Mouse (Mus musculus) liver, embryonic 14 days (tissue): ENCODE data around the gene Tmem151a. TPM values are rescaled to one million over a fixed set of nuclear protein-coding genes. Genes with fewer than 3 reads are reported as not detected.

ENCODE experiments used
- polyA plus RNA-seq: library from polyadenylated mRNA; depleted of rRNA; stranded (reverse); fragments of >200 nt; gene quantifications from 2 replicates; pipeline ENCODE4 v1.2.3, GENCODE M21; 2012; rRNA removed

Tmem151a gene
- 0.13 and 0.29 TPM in 2 replicates for polyA plus RNA-seq

GRCm38 (mm10) chr19:5085145-5085863 is at the start of gene Tmem151a:
Gene Tmem151a (minus strand): TSS chr19:5085531.

GRCm38 (mm10) chr19:5118384-5118698 is 33.0 kb upstream of the Tmem151a start, which contains the start of gene Klc2:
Gene Klc2 (minus strand): TSS chr19:5118560.

GRCm38 (mm10) chr19:5106731-5107191 is 21.4 kb upstream of the Tmem151a start, which contains the start of gene Rab1b:
Gene Rab1b (minus strand): TSS chr19:5107072.

GRCm38 (mm10) chr19:5098363-5099143 is 13.2 kb upstream of the Tmem151a start, which contains the start of gene Cnih2:
Gene Cnih2 (minus strand): TSS chr19:5098521.

GRCm38 (mm10) chr19:5087884-5088728 is 2.8 kb upstream of the Tmem151a start, which contains the start of gene Yif1a:
Gene Yif1a (plus strand): TSS chr19:5088538.

GRCm38 (mm10) chr19:5067867-5068569 is 17.3 kb downstream of the Tmem151a start, which contains the start of gene Cd248:
Gene Cd248 (plus strand): TSS chr19:5068078.

GRCm38 (mm10) chr19:5050047-5050905 is 35.1 kb downstream of the Tmem151a start, which contains the start of gene Rin1:
Gene Rin1 (plus strand): TSS chr19:5050481.

GRCm38 (mm10) chr19:5040862-5041523 is 44.3 kb downstream of the Tmem151a start, which contains the start of gene Brms1:
Gene Brms1 (plus strand): TSS chr19:5041354.

GRCm38 (mm10) chr19:5038709-5039156 is 46.6 kb downstream of the Tmem151a start, which contains the start of the genes B4gat1 and AC124502.3:
Gene B4gat1 (plus strand): TSS chr19:5038826.
Gene AC124502.3 (plus strand): TSS chr19:5038891.

GRCm38 (mm10) chr19:5023621-5024479 is 61.5 kb downstream of the Tmem151a start, which contains the start of gene Slc29a2:
Gene Slc29a2 (plus strand): TSS chr19:5023860.

Other genes with a start within 250 kb of the Tmem151a start
- gene Ccs, start 246.2 kb downstream of the Tmem151a start, polyA plus RNA-seq: 38.2 and 41.7 TPM in 2 replicates
- gene Ccdc87, start 246.2 kb downstream of the Tmem151a start, polyA plus RNA-seq: 0.01 TPM in 1 of 2 replicates, not detected in the other
- 20.1 and 21.8 TPM in 2 replicates for gene Ctsf, start 230.4 kb downstream of the Tmem151a start, polyA plus RNA-seq
- 0.31 and 0.43 TPM in 2 replicates for gene Actn3, start 207.6 kb downstream of the Tmem151a start, polyA plus RNA-seq
- 14.7 and 16.8 TPM in 2 replicates for gene Zdhhc24, start 206.9 kb downstream of the Tmem151a start, polyA plus RNA-seq
- gene Bbs1, start 178.9 kb downstream of the Tmem151a start, polyA plus RNA-seq: 0.98 and 1.1 TPM in 2 replicates
- gene Dpp3, start 157.2 kb downstream of the Tmem151a start, polyA plus RNA-seq: 27.2 and 27.5 TPM in 2 replicates
- gene Peli3, start 142.4 kb downstream of the Tmem151a start, polyA plus RNA-seq: 0.05 and 0.09 TPM in 2 replicates
- 33.6 and 36.8 TPM in 2 replicates for gene Mrpl11, start 123.4 kb downstream of the Tmem151a start, polyA plus RNA-seq
- 0.09 TPM in 2 replicates for gene Npas4, start 95.2 kb downstream of the Tmem151a start, polyA plus RNA-seq
- gene Slc29a2, start 61.7 kb downstream of the Tmem151a start, polyA plus RNA-seq: 2.1 and 2.6 TPM in 2 replicates
- 2.6 and 3.7 TPM in 2 replicates for gene B4gat1, start 46.7 kb downstream of the Tmem151a start, polyA plus RNA-seq
- gene AC124502.3, start 46.6 kb downstream of the Tmem151a start, polyA plus RNA-seq: 0.69 and 1.0 TPM in 2 replicates
- gene Brms1, start 44.2 kb downstream of the Tmem151a start, polyA plus RNA-seq: 19.9 and 20.8 TPM in 2 replicates
- 0.26 and 0.45 TPM in 2 replicates for gene Rin1, start 35.0 kb downstream of the Tmem151a start, polyA plus RNA-seq
- gene Cd248, start 17.5 kb downstream of the Tmem151a start, polyA plus RNA-seq: 1.4 and 2.4 TPM in 2 replicates
- gene Yif1a, start 3.0 kb upstream of the Tmem151a start, polyA plus RNA-seq: 29.3 and 37.2 TPM in 2 replicates
- gene Cnih2, start 13.0 kb upstream of the Tmem151a start, polyA plus RNA-seq: 0.61 and 0.62 TPM in 2 replicates
- 44.3 and 53.0 TPM in 2 replicates for gene Rab1b, start 21.5 kb upstream of the Tmem151a start, polyA plus RNA-seq
- gene Klc2, start 33.0 kb upstream of the Tmem151a start, polyA plus RNA-seq: 2.6 and 2.8 TPM in 2 replicates
- gene Pacs1, start 187.6 kb upstream of the Tmem151a start, polyA plus RNA-seq: 8.0 and 8.3 TPM in 2 replicates
- gene Sf3b2, start 209.9 kb upstream of the Tmem151a start, polyA plus RNA-seq: 56.0 and 58.5 TPM in 2 replicates
- 0.03 and 0.08 TPM in 2 replicates for gene Gal3st3, start 212.8 kb upstream of the Tmem151a start, polyA plus RNA-seq